Mouse (Mus musculus) forebrain, postnatal 0 days (tissue): ENCODE data around the gene Alkbh3. TPM values are rescaled to one million over a fixed set of nuclear protein-coding genes. Genes with fewer than 3 reads are reported as not detected.

Source experiments
- ATAC-seq: fragments of 200-750 bp; cut with Nextera tagmentation; 2 replicates; pipeline ENCODE4 v1.8.0; 2017; ENCODE audit warnings: mild to moderate bottlenecking, moderate library complexity
- DNase-seq: peaks from one replicate; pipeline ENCODE4 v3.0.0-alpha.2; 2015
- H3K27ac ChIP-seq: fragments of 300-500 bp; sonication (generic); 2 replicates; pipeline ENCODE4 v1.5.1; 2014; ENCODE audit warnings: low read depth, mild to moderate bottlenecking, antibody characterized with exemption, low read length, moderate library complexity, mixed read lengths
- H3K27me3 ChIP-seq: fragments of 300-500 bp; sonication (generic); 2 replicates; pipeline ENCODE4 v1.6.1; 2014; ENCODE audit warnings: mild to moderate bottlenecking, low read length, mixed read lengths; ENCODE audit not compliant: insufficient read depth
- H3K36me3 ChIP-seq: fragments of 300-500 bp; sonication (generic); 2 replicates; pipeline ENCODE4 v1.6.1; 2014; ENCODE audit warnings: mild to moderate bottlenecking, moderate library complexity; ENCODE audit not compliant: insufficient read depth
- H3K4me1 ChIP-seq: fragments of 300-500 bp; sonication (generic); 2 replicates; pipeline ENCODE4 v1.6.1; 2014; ENCODE audit warnings: antibody characterized with exemption; ENCODE audit not compliant: insufficient read depth
- H3K4me2 ChIP-seq: fragments of 300-500 bp; sonication (generic); 2 replicates; pipeline ENCODE4 v1.6.1; 2014; ENCODE audit warnings: low read depth, mild to moderate bottlenecking, moderate library complexity
- H3K4me3 ChIP-seq: fragments of 300-500 bp; sonication (generic); 2 replicates; pipeline ENCODE4 v1.5.1; 2014; ENCODE audit warnings: low read depth, low read length, mixed read lengths
- H3K9ac ChIP-seq: fragments of 300-500 bp; sonication (generic); 2 replicates; pipeline ENCODE4 v1.6.1; 2014; ENCODE audit warnings: mild to moderate bottlenecking
- H3K9me3 ChIP-seq: fragments of 300-500 bp; sonication (generic); 2 replicates; pipeline ENCODE4 v1.6.1; 2016; ENCODE audit warnings: low read length
- CTCF ChIP-seq: sonication (generic); IDR thresholded peaks from 2 replicates; pipeline ENCODE4 v1.5.1; 2016; ENCODE audit warnings: antibody characterized with exemption, control low read depth, low read depth
- WGBS: fragments of 180-500 bp; shearing (Covaris S2); extraction: QIAGEN DNeasy Blood & Tissue Kit; methylation state at CpG from one replicate; pipeline ENCODE4 v1.1.7; 2014; 5-methylcytosine and 5-hydroxymethylcytosine counted together
- polyA plus RNA-seq: library from polyadenylated mRNA; unstranded; fragments of >200 nt; fragmentation: Nextera tagmentation; extraction: Ambion mirVana; gene quantifications from 2 replicates; pipeline ENCODE4 v1.2.1, GENCODE M21; 2015
- total RNA-seq: library from RNA; depleted of rRNA; stranded (reverse); fragments of >200 nt; gene quantifications from 2 replicates; pipeline ENCODE4 v1.2.3, GENCODE M21; 2014; rRNA removed

Alkbh3 gene
- total and polyA plus RNA-seq, 2 experiments from 2014 or later = 46.9 to 53.1 TPM

DNA sequence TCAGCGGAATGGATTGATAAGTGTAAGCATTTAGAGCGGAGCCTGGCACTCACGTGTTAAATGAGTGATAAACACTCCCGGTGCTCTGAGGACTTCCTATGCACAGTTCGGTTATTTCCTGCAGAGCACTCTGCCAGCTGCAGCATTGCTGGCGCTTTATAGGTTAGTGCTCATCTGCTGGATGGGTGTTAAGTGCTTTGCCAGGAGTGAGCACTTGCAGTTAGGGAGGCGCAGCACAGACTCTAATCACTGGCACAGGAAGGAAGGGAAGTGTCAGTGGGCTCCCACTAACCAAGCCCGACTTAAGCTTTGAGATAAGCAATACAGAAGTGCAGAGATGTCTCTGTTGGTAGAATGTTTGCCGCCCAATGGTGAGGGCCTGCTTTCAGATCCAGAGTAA is 72.1 kb downstream of the Alkbh3 start:
- TF ChIP-seq CTCF = no peak
- 67% methylated on average over 9 of the region's 9 CpGs for WGBS
- H3K4me2 ChIP-seq = no peak overlapping the region
- no peak overlapping the region for H3K27ac ChIP-seq
- no peaks in the 10 kb centered on the region for H3K27me3 ChIP-seq
- DNase-seq (no peak), ATAC-seq (peak; percentile 34; the same call in 1 of the 2 replicates)
- H3K4me1 ChIP-seq = no peaks in the 10 kb centered on the region
- no peak overlapping the region for H3K9ac ChIP-seq
- H3K9me3 ChIP-seq = no peaks in the 10 kb centered on the region
- H3K36me3 ChIP-seq = no peaks in the 10 kb centered on the region
- no peak overlapping the region for H3K4me3 ChIP-seq

Other genes starting within 250 kb of the Alkbh3 start
- gene Ext2, start 188.2 kb downstream of the Alkbh3 start, total RNA-seq = 31.4 and 37.7 TPM in 2 replicates
- 67.8 and 68.6 TPM in 2 replicates for gene Ext2, start 188.2 kb downstream of the Alkbh3 start, polyA plus RNA-seq
- 14.2 and 15.2 TPM in 2 replicates for gene Accs, start 160.9 kb downstream of the Alkbh3 start, total RNA-seq
- gene Accs, start 160.9 kb downstream of the Alkbh3 start, polyA plus RNA-seq = 3.8 and 5.1 TPM in 2 replicates
- gene Accsl, start 141.7 kb downstream of the Alkbh3 start, total RNA-seq = 0.08 and 1.2 TPM in 2 replicates
- gene Accsl, start 141.7 kb downstream of the Alkbh3 start, polyA plus RNA-seq = 0.22 and 0.38 TPM in 2 replicates
- 47.5 and 72.6 TPM in 2 replicates for gene Gm13889, start 53.6 kb downstream of the Alkbh3 start, total RNA-seq
- 29.3 and 34.2 TPM in 2 replicates for gene Gm13889, start 53.6 kb downstream of the Alkbh3 start, polyA plus RNA-seq
- not detected in 2 replicates for gene Gm27027, start 14.5 kb downstream of the Alkbh3 start, total RNA-seq
- gene Gm27027, start 14.5 kb downstream of the Alkbh3 start, polyA plus RNA-seq = not detected in 2 replicates
- 64.1 and 75.8 TPM in 2 replicates for gene Hsd17b12, start 147.2 kb upstream of the Alkbh3 start, total RNA-seq
- gene Hsd17b12, start 147.2 kb upstream of the Alkbh3 start, polyA plus RNA-seq = 134 and 142 TPM in 2 replicates